Mouse (Mus musculus) MEL (cell line): Measurements from ENCODE around the gene Dock4. TPM values are rescaled to one million over a fixed set of nuclear protein-coding genes. Genes with fewer than 3 reads are reported as not detected.

Source experiments
- DNase-seq: peaks from one replicate; pipeline ENCODE4 v3.0.0; 2011; ENCODE audit warnings: low read depth, low spot score
- H3K27ac ChIP-seq: 2 replicates; pipeline ENCODE4 v1.5.1; 2012; ENCODE audit warnings: low read depth, mild to moderate bottlenecking, control low read depth, low read length, moderate library complexity; ENCODE audit not compliant: control insufficient read depth
- H3K27me3 ChIP-seq, 2 experiments: fragments of 150-350 bp in 1 of 2; sonication (generic) in 1 of 2; 2 replicates each; pipeline ENCODE4 v1.6.1; 2012; ENCODE audit warnings: low read length in 2 of 2, mild to moderate bottlenecking in 2 of 2, improper control_type of control experiment in 1 of 2, moderate library complexity in 1 of 2; ENCODE audit not compliant: insufficient read depth in 2 of 2, control insufficient read depth in 1 of 2
- H3K36me3 ChIP-seq, 2 experiments: 2 replicates each; pipeline ENCODE4 v1.6.1; 2012 to 2014; ENCODE audit warnings: low read length in 2 of 2, improper control_type of control experiment in 1 of 2, inconsistent platforms in 1 of 2, mild to moderate bottlenecking in 1 of 2; ENCODE audit not compliant: insufficient read depth in 2 of 2, control insufficient read depth in 1 of 2
- H3K4me1 ChIP-seq, 2 experiments: fragments of 150-350 bp in 1 of 2; sonication (generic) in 1 of 2; 2 replicates each; pipeline ENCODE4 v1.6.1; 2012; ENCODE audit warnings: low read length in 2 of 2, improper control_type of control experiment in 1 of 2, mild to moderate bottlenecking in 1 of 2; ENCODE audit not compliant: insufficient read depth in 2 of 2, control insufficient read depth in 1 of 2
- H3K4me3 ChIP-seq, 2 experiments: fragments of 150-350 bp in 1 of 2; sonication (generic) in 1 of 2; 2 replicates each; pipeline ENCODE4 v1.5.1; 2012; ENCODE audit warnings: low read depth in 2 of 2, low read length in 2 of 2, mild to moderate bottlenecking in 2 of 2, moderate library complexity in 2 of 2, control low read depth in 1 of 2, improper control_type of control experiment in 1 of 2; ENCODE audit not compliant: control insufficient read depth in 1 of 2, insufficient read depth in 1 of 2
- H3K79me2 ChIP-seq: 2 replicates; pipeline ENCODE4 v1.6.1; 2012; ENCODE audit warnings: mild to moderate bottlenecking, low read length, moderate library complexity; ENCODE audit not compliant: control insufficient read depth, poor library complexity, insufficient read depth
- H3K9ac ChIP-seq: 2 replicates; pipeline ENCODE4 v1.6.1; 2012; ENCODE audit warnings: low read depth, mild to moderate bottlenecking, control low read depth, low read length, moderate library complexity; ENCODE audit not compliant: control insufficient read depth, poor library complexity, severe bottlenecking
- H3K9me3 ChIP-seq: fragments of 150-350 bp; sonication (generic); replicated peaks from 2 replicates; pipeline ENCODE4 v1.6.1; 2012; ENCODE audit warnings: mild to moderate bottlenecking, low read length, improper control_type of control experiment, moderate library complexity; ENCODE audit not compliant: insufficient read depth
- BHLHE40 ChIP-seq: IDR thresholded peaks from 2 replicates; pipeline ENCODE4 v1.6.1; 2012; ENCODE audit warnings: low read depth, mild to moderate bottlenecking, inconsistent platforms, low read length, improper control_type of control experiment, borderline replicate concordance
- CHD2 ChIP-seq: IDR thresholded peaks from 2 replicates; pipeline ENCODE4 v1.6.1; 2011; ENCODE audit warnings: low read length, improper control_type of control experiment
- CTCF ChIP-seq, 3 experiments: IDR thresholded peaks in 2 of 3; conservative IDR thresholded peaks in 1 of 3; 2 replicates each; pipeline ENCODE4 v1.5.1; 2011 to 2012; ENCODE audit warnings: low read length in 3 of 3, low read depth in 2 of 3, mild to moderate bottlenecking in 2 of 3, improper control_type of control experiment in 1 of 3, inconsistent platforms in 1 of 3, mixed read lengths in 1 of 3, moderate library complexity in 1 of 3; ENCODE audit not compliant: control insufficient read depth in 1 of 3, insufficient read depth in 1 of 3, poor library complexity in 1 of 3, severe bottlenecking in 1 of 3
- ELF1 ChIP-seq: IDR thresholded peaks from 2 replicates; pipeline ENCODE4 v1.6.1; 2014; ENCODE audit warnings: low read depth, mild to moderate bottlenecking, inconsistent platforms, low read length, improper control_type of control experiment, moderate library complexity
- GATA1 ChIP-seq: IDR thresholded peaks from 2 replicates; pipeline ENCODE4 v1.6.1; 2011; ENCODE audit warnings: low read depth, low read length, improper control_type of control experiment
- JUND ChIP-seq: IDR thresholded peaks from 2 replicates; pipeline ENCODE4 v1.6.1; 2011; ENCODE audit warnings: low read depth, mild to moderate bottlenecking, improper control_type of control experiment, low read length
- MAFK ChIP-seq: IDR thresholded peaks from 2 replicates; pipeline ENCODE4 v1.6.1; 2011; ENCODE audit warnings: low read depth, mild to moderate bottlenecking, low read length, improper control_type of control experiment, borderline replicate concordance
- MAX ChIP-seq: IDR thresholded peaks from 2 replicates; pipeline ENCODE4 v1.6.1; 2011; ENCODE audit warnings: low read length, improper control_type of control experiment
- MYB ChIP-seq: IDR thresholded peaks from 2 replicates; pipeline ENCODE4 v1.6.1; 2011; ENCODE audit warnings: mild to moderate bottlenecking, low read depth, low read length, improper control_type of control experiment
- MYC ChIP-seq: IDR thresholded peaks from 2 replicates; pipeline ENCODE4 v1.6.1; 2011; ENCODE audit warnings: low read depth, mild to moderate bottlenecking, low read length, improper control_type of control experiment, moderate library complexity
- TAL1 ChIP-seq: IDR thresholded peaks from 2 replicates; pipeline ENCODE4 v1.6.1; 2012; ENCODE audit warnings: mild to moderate bottlenecking, inconsistent platforms, low read length, moderate library complexity, mixed read lengths
- UBTF ChIP-seq: IDR thresholded peaks from 2 replicates; pipeline ENCODE4 v1.6.1; 2012; ENCODE audit warnings: low read depth, mild to moderate bottlenecking, inconsistent platforms, low read length, improper control_type of control experiment, moderate library complexity, borderline replicate concordance; ENCODE audit not compliant: insufficient read depth
- polyA plus RNA-seq, 2 experiments: library from polyadenylated mRNA; stranded (reverse) in 1 of 2; unstranded in 1 of 2; fragments of >175 nt in 1 of 2; fragments of >200 nt in 1 of 2; gene quantifications; 2 replicates each; pipeline versions ENCODE4 v1.2.1 to v1.2.4; 2012; ENCODE audit warnings: low replicate concordance in 2 of 2, low read depth in 1 of 2; ENCODE audit not compliant: insufficient read length in 2 of 2, insufficient read depth in 1 of 2, missing spikeins in 1 of 2
- total RNA-seq: library from RNA; depleted of rRNA; stranded (reverse); fragments of 300-350 nt; gene quantifications from 2 replicates; pipeline ENCODE4 v1.2.3, GENCODE M21; 2012

Gene Dock4
- total and polyA plus RNA-seq, 3 experiments, result 0.08 to 0.17 TPM; not detected in 1

DNA sequence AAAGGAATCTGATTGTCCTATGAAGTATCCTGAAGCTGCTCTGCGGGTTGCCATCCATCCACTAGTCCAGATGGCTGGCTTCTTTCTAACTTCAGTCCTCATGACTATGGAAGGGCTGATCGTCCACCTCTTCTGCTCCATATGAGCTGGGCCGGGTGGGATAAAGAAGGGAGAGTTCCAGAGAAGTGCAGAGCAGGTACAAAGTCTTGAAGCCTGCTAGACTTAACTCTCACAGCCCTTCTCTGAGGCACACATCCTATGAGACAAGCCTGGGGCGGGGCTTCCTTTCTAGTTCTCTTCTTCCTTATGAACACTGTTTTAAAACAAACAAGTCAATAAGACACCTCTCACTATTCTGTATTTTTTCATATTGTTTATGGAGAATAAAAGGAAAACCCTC lies 245.7 kb downstream of the Dock4 start:
- H3K27me3 ChIP-seq, result peaks cover 0 to 4% of the 10 kb centered on the region in 2 experiments; a peak in 3 of 4 replicates
- no peak for DNase-seq
- H3K9ac ChIP-seq, result no peak overlapping the region
- H3K4me1 ChIP-seq, result no peaks in the 10 kb centered on the region
- no peak overlapping the region for H3K4me3 ChIP-seq
- no peak for TF ChIP-seq CHD2
- TF ChIP-seq UBTF, result no peak
- TF ChIP-seq BHLHE40, result no peak
- TF ChIP-seq MAFK, result no peak
- no peak for TF ChIP-seq ELF1
- TF ChIP-seq, all 39 proteins: peak for 0
- Histone ChIP-seq H3K27ac (no peak overlapping the region), H3K79me2 (no peaks in the 10 kb centered on the region), H3K9me3 (no peaks in the 10 kb centered on the region), H3K36me3 (no peaks in the 10 kb centered on the region)

DNA sequence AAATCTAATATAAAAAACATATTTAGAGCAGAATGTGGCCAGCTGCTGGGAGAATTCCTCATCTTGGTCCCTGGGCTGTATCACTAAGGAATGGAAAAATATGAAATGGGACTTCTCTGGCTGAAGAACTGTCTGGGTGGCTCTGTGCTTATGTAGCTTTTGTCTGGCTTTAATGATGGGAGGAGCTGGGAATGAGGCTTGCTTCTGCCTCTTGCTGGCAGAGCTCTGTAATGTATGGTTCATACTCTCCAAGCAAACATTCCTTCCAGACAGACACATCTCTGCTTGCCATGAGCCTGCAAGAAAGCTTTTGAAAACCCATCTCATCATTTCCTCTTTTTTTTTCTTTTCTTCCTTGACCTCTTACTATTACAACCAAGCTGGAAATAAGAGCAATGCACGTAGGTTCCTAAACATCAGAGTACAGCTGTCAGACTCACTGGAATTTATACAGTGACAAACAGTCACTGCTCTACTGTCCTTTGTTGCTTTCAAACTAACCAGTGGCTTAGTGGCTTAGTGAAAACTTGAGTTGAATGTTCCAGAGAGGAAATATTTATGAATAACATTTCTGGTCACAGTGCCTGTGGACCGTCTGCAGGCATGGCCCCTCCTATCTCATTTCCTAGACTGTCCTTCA lies 248.4 kb downstream of the Dock4 start:
- H3K79me2 ChIP-seq, result no peaks in the 10 kb centered on the region
- no peak overlapping the region for H3K9ac ChIP-seq
- no peaks in the 10 kb centered on the region for H3K36me3 ChIP-seq
- H3K9me3 ChIP-seq, result no peaks in the 10 kb centered on the region
- DNase-seq, result no peak
- no peaks in the 10 kb centered on the region for H3K4me1 ChIP-seq
- peaks cover 0 to 4% of the 10 kb centered on the region in 2 experiments; a peak in 3 of 4 replicates for H3K27me3 ChIP-seq
- H3K27ac ChIP-seq, result no peak overlapping the region
- TF ChIP-seq CTCF (IDR thresholded peaks at IDR 0.05 in 2 of 3, conservative IDR thresholded peaks at IDR 0.05 in 1 of 3; ENCODE audit: control insufficient read depth in 1 of 3, insufficient read depth in 1 of 3, low read depth in 2 of 3, low read length in 3 of 3, poor library complexity in 1 of 3, severe bottlenecking in 1 of 3) (no peak), MYC (no peak), MYB (no peak), GATA1 (no peak), ELF1 (no peak), CHD2 (no peak), JUND (no peak), TAL1 (no peak)
- no peak overlapping the region for H3K4me3 ChIP-seq

- Histone ChIP-seq H3K36me3 (no peaks in the 10 kb centered on the region), H3K27ac (no peak overlapping the region)
Measured at GRCm38 (mm10) chr12:40698330-40698729, 252.6 kb downstream of the Dock4 start.

More at GRCm38 (mm10) chr12:40698330-40698729, 252.6 kb downstream of the Dock4 start:
- no peak for DNase-seq
- no peaks in the 10 kb centered on the region for H3K9me3 ChIP-seq
- TF ChIP-seq CHD2, result no peak
- TF ChIP-seq MAX, result no peak
- TF ChIP-seq MYB, result no peak
- H3K9ac ChIP-seq, result no peak overlapping the region
- H3K79me2 ChIP-seq, result no peaks in the 10 kb centered on the region
- H3K27me3 ChIP-seq, result peaks cover 0 to 1% of the 10 kb centered on the region in 2 experiments; a peak in 2 of 4 replicates
- H3K4me3 ChIP-seq, result no peak overlapping the region
- no peaks in the 10 kb centered on the region for H3K4me1 ChIP-seq
